Mouse (Mus musculus) G1E (cell line): Measurements from ENCODE around the gene Cspg4.

ENCODE experiments used
- CTCF ChIP-seq: IDR thresholded peaks from 2 replicates; pipeline ENCODE4 v1.5.1; 2012; ENCODE audit warnings: low read depth, low read length, inconsistent platforms, mixed read lengths
- GATA1 ChIP-seq: IDR thresholded peaks from 2 replicates; pipeline ENCODE4 v1.6.1; 2012; ENCODE audit warnings: borderline replicate concordance, low read length, inconsistent platforms, mixed read lengths
- POLR2AphosphoS5 ChIP-seq: IDR thresholded peaks from 2 replicates; pipeline ENCODE4 v1.6.1; 2012; ENCODE audit warnings: low read depth, low read length, inconsistent platforms; ENCODE audit not compliant: insufficient replicate concordance
- TAL1 ChIP-seq: conservative IDR thresholded peaks from 2 replicates; pipeline ENCODE4 v1.6.1; 2012; ENCODE audit warnings: low read depth, low read length, inconsistent platforms, mixed read lengths

DNA sequence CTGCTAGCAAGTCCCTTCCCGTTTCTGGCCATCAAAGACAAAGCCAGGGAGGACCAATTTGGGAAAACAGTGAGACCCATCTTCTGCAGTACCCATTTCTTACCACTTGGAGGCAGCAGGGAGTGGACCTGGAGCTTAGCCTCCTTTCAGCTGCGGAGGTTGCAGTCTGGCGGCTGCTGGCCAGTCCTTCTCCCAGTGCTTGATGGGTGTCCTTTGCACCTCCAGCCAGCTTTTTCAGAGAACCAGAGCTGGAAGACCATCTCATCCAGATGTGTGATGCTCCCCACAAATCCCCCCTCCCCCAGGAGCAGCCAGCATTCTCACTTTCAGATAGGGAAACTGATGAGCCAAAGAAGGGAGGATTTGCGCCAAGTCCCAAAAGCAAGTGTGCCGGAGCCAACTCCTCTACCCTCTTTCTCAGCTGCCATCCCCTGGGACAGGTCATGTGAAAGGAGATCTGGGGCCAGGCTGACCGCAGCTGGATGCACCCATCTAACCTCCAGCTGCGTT, 21.1 kb upstream of the Cspg4 start:
- TF ChIP-seq CTCF, result peak; percentile 63; the same call in 1 of the 2 replicates
- no peak for TF ChIP-seq TAL1
- no peak for TF ChIP-seq GATA1
- no peak for TF ChIP-seq POLR2AphosphoS5
